Mouse (Mus musculus): Measurements from ENCODE around the gene Tmem131. TPM values are rescaled to one million over a fixed set of nuclear protein-coding genes. Genes with fewer than 3 reads are reported as not detected.

The Tmem131 gene
- 12.6 and 13.2 TPM in 2 replicates for polyA plus RNA-seq (2015; fragmentation: Nextera tagmentation; extraction: Ambion mirVana)

DNA sequence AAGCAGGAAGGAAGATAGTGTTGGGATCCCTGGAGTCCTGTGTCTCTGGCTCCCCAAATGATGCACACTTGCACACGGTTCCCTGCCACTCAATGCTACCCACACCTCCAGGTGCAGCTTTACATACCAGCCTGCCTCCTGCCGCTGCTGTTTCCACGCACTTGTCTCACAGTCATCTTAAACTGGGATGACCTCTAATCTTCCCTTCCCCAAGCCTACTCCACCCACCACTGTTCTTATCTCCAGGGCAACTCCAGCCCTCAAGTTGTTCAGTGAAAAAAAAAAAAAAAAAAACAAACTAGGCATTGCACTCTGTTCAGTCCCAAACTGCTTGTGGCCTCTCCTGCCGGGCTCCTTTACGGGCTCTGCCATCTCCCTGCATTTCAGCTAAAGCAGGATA lies at the start of gene Tmem131:
Gene Tmem131, minus strand, starts transcription at position 14 of the 400 bp plus-strand sequence.
- H3K36me3 ChIP-seq = no peaks in the 10 kb centered on the region
- no peaks in the 10 kb centered on the region for H3K9me3 ChIP-seq
- no peak within 1 kb of the TSS for H3K4me2 ChIP-seq (replicated peaks)
- H3K4me3 ChIP-seq (replicated peaks) = no peak within 1 kb of the TSS
- no peaks in the 10 kb centered on the region for H3K27me3 ChIP-seq
- H3K4me1 ChIP-seq (replicated peaks) = peaks cover 3% of the 10 kb centered on the region
- 56% methylated on average over 5 of the region's 5 CpGs for WGBS
- no peak within 1 kb of the TSS for H3K9ac ChIP-seq (replicated peaks)
- H3K27ac ChIP-seq = no peak within 1 kb of the TSS
- no peak for ATAC-seq

DNA sequence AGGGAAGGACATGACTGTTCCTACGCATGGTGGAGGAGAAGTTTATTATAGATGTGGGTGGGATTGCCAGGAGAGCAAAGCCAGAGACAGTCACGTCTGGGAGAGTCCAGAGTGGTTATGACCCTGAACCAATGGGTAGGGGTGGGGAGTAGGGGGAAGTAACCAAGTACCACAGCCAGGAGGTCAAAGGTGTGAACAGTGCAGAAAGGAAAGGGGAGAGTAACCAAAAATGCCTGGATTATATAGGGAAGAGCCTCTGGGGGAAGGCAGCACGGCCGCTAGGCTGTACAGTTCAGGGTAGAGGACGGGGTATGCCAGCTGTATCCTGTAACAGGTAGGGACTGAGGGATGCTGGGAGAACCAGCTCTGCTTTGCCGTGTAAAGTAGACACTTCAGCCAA lies 45.1 kb upstream of the Tmem131 start:
- Histone ChIP-seq H3K9ac (replicated peaks) (no peak overlapping the region), H3K27ac (no peak overlapping the region), H3K4me1 (replicated peaks) (peaks cover 10% of the 10 kb centered on the region), H3K4me3 (replicated peaks) (no peak overlapping the region), H3K4me2 (replicated peaks) (no peak overlapping the region), H3K9me3 (no peaks in the 10 kb centered on the region), H3K27me3 (0 out of 2 replicates have a peak, but pooled peaks cover 3% of the 10 kb centered on the region), H3K36me3 (no peaks in the 10 kb centered on the region)
- no peak for ATAC-seq
- 88% methylated on average over 6 of the region's 6 CpGs for WGBS

DNA sequence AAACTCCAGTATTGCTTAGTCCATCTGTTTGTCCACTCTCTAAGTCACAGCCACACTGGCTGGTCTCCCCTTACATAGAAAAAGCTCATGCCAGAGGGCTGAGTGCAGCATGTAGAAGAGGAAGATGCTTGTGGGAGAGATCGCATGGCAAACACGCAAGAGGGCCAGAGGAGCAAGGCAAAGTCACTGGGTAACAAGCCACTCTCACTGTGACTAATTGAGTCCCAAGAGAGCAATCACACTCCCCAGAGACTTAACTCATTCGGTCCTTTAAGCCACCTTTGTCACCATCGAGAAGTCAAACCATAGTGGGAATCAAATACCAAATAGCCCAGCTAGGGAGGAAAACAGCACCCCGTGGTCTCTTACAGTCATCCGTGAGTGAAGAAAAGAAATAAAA lies 44.7 kb upstream of the Tmem131 start:
- no peaks in the 10 kb centered on the region for H3K36me3 ChIP-seq
- no peak overlapping the region for H3K4me3 ChIP-seq (replicated peaks)
- WGBS = 80% methylated on average over 6 of the region's 6 CpGs
- no peak overlapping the region for H3K27ac ChIP-seq
- no peak for ATAC-seq
- no peak overlapping the region for H3K9ac ChIP-seq (replicated peaks)
- no peaks in the 10 kb centered on the region for H3K9me3 ChIP-seq
- H3K4me1 ChIP-seq (replicated peaks) = peaks cover 10% of the 10 kb centered on the region
- 0 out of 2 replicates have a peak, but pooled peaks cover 3% of the 10 kb centered on the region for H3K27me3 ChIP-seq
- no peak overlapping the region for H3K4me2 ChIP-seq (replicated peaks)

DNA sequence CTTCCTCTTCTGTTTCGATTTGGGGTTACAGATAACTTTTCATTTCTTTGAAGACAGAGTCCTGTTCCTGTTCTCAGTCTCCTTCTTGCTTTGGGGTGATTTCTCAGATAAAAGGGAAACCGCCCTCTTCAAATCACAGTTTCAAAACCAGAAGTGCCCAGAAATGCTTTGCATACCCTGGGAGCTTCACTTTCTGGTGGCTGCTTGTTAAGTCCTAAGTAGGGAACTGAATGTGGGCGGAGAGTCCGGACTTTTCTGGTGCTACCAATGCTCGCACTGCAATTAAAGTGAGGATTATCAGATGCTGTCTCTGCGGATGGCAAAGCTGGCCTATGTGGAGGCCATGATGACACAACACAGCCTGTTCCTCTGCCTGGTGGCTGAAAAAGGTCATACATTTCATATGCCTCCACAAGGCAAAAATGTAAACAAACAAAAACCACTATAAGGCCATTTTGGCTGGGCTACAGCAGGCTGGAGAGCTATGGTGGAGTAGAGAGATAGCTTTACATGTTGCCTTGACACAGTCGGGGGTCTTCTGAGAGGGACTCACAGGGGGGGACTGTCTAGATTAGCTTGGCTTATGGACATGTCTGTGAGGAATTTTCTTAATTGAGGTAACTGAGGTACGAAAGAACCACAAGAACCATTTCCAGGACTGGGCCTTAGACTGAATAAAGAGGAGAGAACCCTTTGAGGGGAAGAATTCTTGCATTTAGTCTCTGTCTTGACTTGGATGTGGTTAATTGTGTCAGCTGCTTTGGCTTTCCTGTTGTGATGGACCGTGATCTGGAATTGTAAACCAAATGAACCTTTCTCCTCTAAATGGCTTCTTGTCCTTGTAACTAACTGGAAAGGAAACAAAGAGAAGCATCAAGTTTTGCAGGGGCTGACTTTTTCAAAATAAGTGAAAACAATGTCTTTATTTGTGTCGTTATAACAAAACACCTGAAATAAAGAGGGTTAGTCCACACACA lies 44.0 kb upstream of the Tmem131 start:
- ATAC-seq = no peak

DNA sequence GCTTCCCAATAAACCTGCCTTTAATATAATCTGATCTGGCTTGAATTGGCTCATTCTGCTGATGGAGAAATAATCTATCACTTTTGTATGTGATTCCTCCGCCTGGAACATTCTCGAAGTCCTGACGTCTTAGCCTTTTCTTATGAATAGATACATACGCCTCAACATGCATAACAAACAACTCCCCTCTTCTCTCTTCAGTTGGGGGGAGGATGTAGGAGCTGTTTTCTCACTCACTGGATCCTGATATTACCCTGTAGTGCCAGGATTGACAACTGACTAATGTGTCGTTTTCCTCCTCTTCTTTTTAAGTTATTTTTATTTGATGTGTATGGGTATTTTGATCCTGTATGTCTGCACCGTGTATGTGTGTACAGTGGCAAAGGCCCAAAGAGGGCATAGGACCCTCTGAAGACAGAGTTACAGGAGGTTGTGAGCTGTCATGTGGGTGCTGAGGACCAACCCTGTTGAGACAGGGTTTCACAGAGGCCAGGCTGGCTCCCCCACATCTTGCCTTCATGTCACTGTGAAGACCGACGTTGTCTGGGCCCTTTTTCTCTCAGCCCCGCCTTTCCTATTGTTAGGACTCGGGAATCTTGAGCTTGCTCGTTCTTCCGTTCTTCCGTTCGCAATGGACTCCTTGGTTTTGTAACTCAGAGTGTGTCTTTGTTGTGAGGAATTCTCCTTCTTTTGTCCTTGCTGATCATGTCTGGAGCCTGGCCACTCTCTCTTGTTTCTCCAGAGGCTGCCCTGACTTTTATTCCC lies 43.1 kb upstream of the Tmem131 start:
- no peak overlapping the region for H3K9ac ChIP-seq (replicated peaks)
- H3K27ac ChIP-seq = no peak overlapping the region
- H3K4me3 ChIP-seq (replicated peaks) = no peak overlapping the region
- no peaks in the 10 kb centered on the region for H3K36me3 ChIP-seq
- no peaks in the 10 kb centered on the region for H3K9me3 ChIP-seq
- ATAC-seq = no peak
- H3K4me2 ChIP-seq (replicated peaks) = no peak overlapping the region
- WGBS = 30% methylated on average over 14 of the region's 14 CpGs
- 0 out of 2 replicates have a peak, but pooled peaks cover 3% of the 10 kb centered on the region for H3K27me3 ChIP-seq
- peaks cover 10% of the 10 kb centered on the region for H3K4me1 ChIP-seq (replicated peaks)

More for the DNA sequence above, 44.0 kb upstream of the Tmem131 start:
- Histone ChIP-seq H3K4me1 (replicated peaks) (peaks cover 10% of the 10 kb centered on the region), H3K9me3 (no peaks in the 10 kb centered on the region), H3K36me3 (no peaks in the 10 kb centered on the region), H3K4me3 (replicated peaks) (no peak overlapping the region), H3K27ac (no peak overlapping the region), H3K4me2 (replicated peaks) (no peak overlapping the region), H3K27me3 (0 out of 2 replicates have a peak, but pooled peaks cover 3% of the 10 kb centered on the region), H3K9ac (replicated peaks) (no peak overlapping the region)
- WGBS = 78% methylated on average over 10 of the region's 10 CpGs

DNA sequence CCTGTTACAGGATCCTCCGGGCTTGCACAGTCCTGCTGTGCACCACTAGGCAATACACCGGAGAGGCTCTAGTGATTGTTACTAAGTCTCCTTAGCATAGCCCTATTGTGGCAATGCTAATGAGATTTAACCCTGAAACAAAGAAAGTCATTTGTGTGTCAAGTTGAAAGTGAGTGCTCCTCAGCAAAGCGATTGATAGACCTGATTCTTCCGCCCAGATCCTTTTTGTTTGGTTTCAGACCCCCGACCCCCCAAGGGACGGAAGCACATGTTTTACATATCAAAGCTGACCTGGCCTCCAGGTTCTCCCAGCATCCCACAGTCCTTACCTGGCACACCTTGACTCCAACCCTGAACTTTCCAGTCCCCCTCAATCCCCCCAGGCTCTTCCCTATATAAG lies 42.4 kb upstream of the Tmem131 start:
- Histone ChIP-seq H3K4me1 (replicated peaks) (peaks cover 10% of the 10 kb centered on the region), H3K9me3 (no peaks in the 10 kb centered on the region), H3K9ac (replicated peaks) (no peak overlapping the region), H3K27me3 (0 out of 2 replicates have a peak, but pooled peaks cover 3% of the 10 kb centered on the region), H3K4me2 (replicated peaks) (no peak overlapping the region), H3K36me3 (no peaks in the 10 kb centered on the region), H3K27ac (no peak overlapping the region), H3K4me3 (replicated peaks) (no peak overlapping the region)
- 11% methylated on average over 6 of the region's 6 CpGs for WGBS
- no peak for ATAC-seq

DNA sequence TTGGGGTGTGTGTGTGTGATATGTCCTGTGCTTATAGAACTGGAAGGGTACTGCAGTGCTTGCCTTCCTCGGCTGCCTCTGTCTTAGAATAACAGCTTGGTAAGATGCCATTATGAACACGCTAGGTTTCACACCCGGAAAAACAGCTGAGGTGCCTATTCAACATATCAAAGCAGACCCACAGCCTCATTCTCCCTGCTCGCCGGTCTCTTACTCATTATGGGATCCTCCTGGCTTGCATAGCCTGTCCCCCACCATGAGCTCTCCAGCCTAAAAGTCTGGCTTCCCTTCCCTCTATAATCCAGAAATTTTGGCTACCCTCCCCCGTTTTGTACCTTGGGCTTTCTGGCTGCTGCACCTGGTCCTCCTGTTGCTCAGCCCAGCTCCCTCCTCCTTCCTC lies 40.9 kb upstream of the Tmem131 start:
- 0 out of 2 replicates have a peak, but pooled peaks cover 3% of the 10 kb centered on the region for H3K27me3 ChIP-seq
- no peak for ATAC-seq
- H3K4me1 ChIP-seq (replicated peaks) = peaks cover 10% of the 10 kb centered on the region
- H3K4me2 ChIP-seq (replicated peaks) = no peak overlapping the region
- no peak overlapping the region for H3K27ac ChIP-seq
- H3K36me3 ChIP-seq = no peaks in the 10 kb centered on the region
- 28% methylated on average over 6 of the region's 6 CpGs for WGBS
- no peak overlapping the region for H3K4me3 ChIP-seq (replicated peaks)
- H3K9ac ChIP-seq (replicated peaks) = no peak overlapping the region
- H3K9me3 ChIP-seq = no peaks in the 10 kb centered on the region

DNA sequence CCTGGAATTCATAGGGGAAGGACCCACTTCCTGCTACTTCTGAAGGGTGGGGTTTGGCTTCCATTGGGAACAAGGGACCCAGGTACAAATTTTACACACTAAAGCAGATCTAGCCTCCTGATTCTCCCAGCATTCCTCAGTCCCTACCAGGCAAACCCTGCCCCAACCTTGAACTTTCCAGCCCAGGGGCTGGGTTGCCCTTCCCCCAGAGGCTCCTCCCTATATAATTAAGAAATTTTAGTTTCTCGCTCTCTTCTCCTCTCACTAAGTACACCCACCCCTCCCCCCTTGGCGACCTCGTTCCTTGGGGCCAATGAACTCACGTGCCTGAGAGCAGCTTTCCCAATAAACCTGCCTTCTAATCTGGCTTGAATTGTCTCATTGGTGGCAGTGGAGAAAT lies 40.3 kb upstream of the Tmem131 start:
- WGBS = 37% methylated on average over 4 of the region's 4 CpGs
- Histone ChIP-seq H3K4me3 (replicated peaks) (no peak overlapping the region), H3K9me3 (no peaks in the 10 kb centered on the region), H3K27me3 (0 out of 2 replicates have a peak, but pooled peaks cover 3% of the 10 kb centered on the region), H3K4me2 (replicated peaks) (no peak overlapping the region), H3K9ac (replicated peaks) (no peak overlapping the region), H3K27ac (no peak overlapping the region), H3K4me1 (replicated peaks) (peaks cover 10% of the 10 kb centered on the region), H3K36me3 (no peaks in the 10 kb centered on the region)
- no peak for ATAC-seq

DNA sequence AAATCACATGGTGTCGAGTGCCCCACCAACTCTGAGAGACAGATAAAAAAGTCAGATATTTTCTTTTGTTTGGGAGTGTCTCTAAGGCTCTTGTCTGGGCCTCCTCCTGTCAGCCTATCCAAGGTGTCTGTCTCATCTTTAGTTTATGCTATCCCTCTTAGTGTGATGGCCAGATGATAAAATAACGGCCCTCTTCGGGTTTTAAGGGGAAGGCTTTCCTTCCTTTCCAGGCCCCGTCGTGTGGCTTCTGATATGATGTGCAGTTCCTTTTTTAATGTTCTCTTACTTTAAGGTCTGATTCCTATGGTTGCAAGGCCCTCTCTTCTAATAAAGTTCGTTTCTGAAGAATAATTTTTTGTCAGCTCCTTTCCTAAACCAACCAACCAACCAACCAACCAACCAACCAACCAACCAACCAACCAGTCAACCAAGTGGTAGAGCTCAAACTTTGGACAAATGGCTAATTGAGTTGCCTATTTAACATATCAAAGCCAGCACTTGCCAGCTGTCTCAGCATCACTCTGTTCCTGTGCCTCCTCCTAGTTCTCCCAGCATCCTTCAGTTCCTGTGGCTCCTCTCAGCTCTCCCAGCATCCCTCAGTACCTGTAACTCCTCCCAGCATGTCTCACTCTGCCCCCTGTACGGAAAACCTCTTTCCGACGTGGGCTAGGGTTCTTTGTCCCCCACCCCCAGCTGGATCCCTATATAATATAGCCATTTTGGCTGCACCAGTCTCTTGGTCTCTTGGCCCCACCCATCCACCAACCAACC lies 38.9 kb upstream of the Tmem131 start:
- Histone ChIP-seq H3K27me3 (0 out of 2 replicates have a peak, but pooled peaks cover 3% of the 10 kb centered on the region), H3K4me1 (replicated peaks) (peaks cover 10% of the 10 kb centered on the region), H3K4me3 (replicated peaks) (no peak overlapping the region), H3K9ac (replicated peaks) (no peak overlapping the region), H3K4me2 (replicated peaks) (no peak overlapping the region), H3K27ac (no peak overlapping the region), H3K9me3 (no peaks in the 10 kb centered on the region), H3K36me3 (no peaks in the 10 kb centered on the region)
- ATAC-seq = no peak
- WGBS = 90% methylated on average over 9 of the region's 9 CpGs

DNA sequence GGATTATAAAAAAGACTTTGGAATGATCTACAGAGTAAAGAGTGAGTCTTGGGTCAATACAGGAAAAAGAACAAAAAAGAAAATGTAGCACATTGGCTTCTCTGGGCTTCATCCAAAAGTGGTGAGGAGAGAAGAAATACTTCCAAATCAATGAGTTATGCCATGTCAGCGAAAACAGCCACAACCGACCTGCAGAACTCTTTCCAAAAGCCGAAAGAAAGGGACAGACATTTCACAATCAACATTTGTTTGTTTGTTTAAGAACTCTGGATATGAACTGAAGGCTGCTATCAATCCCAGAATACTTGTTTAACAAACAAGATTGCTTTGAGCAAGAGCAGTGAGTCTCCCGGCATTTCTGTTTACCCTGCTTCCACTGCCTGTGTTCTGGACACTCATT lies 33.3 kb upstream of the Tmem131 start:
- Histone ChIP-seq H3K4me2 (replicated peaks) (no peak overlapping the region), H3K4me3 (replicated peaks) (no peak overlapping the region), H3K4me1 (replicated peaks) (no peaks in the 10 kb centered on the region), H3K36me3 (no peaks in the 10 kb centered on the region), H3K9me3 (no peaks in the 10 kb centered on the region), H3K9ac (replicated peaks) (no peak overlapping the region), H3K27me3 (no peaks in the 10 kb centered on the region), H3K27ac (no peak overlapping the region)
- ATAC-seq = no peak
- WGBS = 96% methylated on average over 4 of the region's 4 CpGs

DNA sequence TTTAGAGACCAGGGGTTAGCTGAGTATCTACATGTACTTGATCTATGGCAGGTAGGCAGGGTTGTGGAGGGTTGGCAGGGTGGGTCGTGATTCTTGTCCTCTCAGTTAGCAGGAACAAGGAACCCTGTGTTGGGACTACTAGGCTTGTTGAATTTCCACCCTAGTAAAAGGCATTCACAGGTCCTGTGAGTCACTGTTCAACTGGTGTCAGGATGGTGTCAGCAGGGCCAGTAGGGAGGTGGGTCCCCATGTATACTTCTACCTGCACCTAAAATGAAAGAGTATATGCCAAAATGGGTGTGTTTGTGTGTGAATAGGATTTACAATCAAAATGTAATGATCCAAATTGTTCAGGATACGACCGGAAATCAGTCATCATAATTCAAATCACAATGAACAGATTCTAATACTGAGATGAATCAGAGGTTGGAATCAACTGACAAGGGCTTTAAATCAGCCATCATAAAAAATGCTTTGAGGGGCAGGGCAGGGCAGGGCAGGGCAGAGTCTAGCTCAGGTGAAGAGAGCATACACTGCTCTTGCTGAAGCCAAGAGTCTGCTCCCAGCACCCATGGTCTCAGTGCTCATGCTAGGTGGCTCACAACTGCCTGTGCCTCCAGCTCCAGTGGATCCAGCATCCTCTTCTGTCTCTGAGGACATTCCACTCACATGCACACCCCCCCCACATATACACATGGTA lies 27.6 kb upstream of the Tmem131 start:
- H3K4me1 ChIP-seq (replicated peaks) = no peaks in the 10 kb centered on the region
- no peak for ATAC-seq

More for the DNA sequence above, 27.6 kb upstream of the Tmem131 start:
- Histone ChIP-seq H3K27ac (no peak overlapping the region), H3K4me2 (replicated peaks) (no peak overlapping the region), H3K9ac (replicated peaks) (no peak overlapping the region), H3K4me3 (replicated peaks) (no peak overlapping the region), H3K9me3 (no peaks in the 10 kb centered on the region), H3K36me3 (no peaks in the 10 kb centered on the region), H3K27me3 (no peaks in the 10 kb centered on the region)
- WGBS = 92% methylated on average over 3 of the region's 3 CpGs

Measured in midbrain, embryonic 13.5 days (tissue).